Mouse (Mus musculus) CD4-positive, CD25-positive, alpha-beta regulatory T cell (primary cell): ENCODE data around the gene Cyp11a1. TPM values are rescaled to one million over a fixed set of nuclear protein-coding genes. Genes with fewer than 3 reads are reported as not detected.

Experiments used
- polyA plus RNA-seq: library from polyadenylated mRNA; unstranded; fragments of 100-300 nt; shearing (Covaris generic); gene quantifications from one replicate; pipeline ENCODE4 v1.2.1, GENCODE M21; 2017

The Cyp11a1 gene
- not detected for polyA plus RNA-seq

GRCm38 (mm10) chr9:58005753-58006461 lies at the start of gene Cyp11a1:
Cyp11a1 (plus strand) TSS chr9:58006411.

GRCm38 (mm10) chr9:58063531-58063930 lies 57.3 kb downstream of the Cyp11a1 start, which contains the start of gene Stra6:
Stra6 (plus strand) TSS chr9:58063788.

Other genes starting within 250 kb of the Cyp11a1 start
- gene Clk3, start 240.6 kb upstream of the Cyp11a1 start, polyA plus RNA-seq: 163 TPM
- gene Arid3b, start 169.6 kb upstream of the Cyp11a1 start, polyA plus RNA-seq: 51.5 TPM
- gene Ubl7, start 95.4 kb upstream of the Cyp11a1 start, polyA plus RNA-seq: 104 TPM
- 0.43 TPM for gene Sema7a, start 66.3 kb upstream of the Cyp11a1 start, polyA plus RNA-seq
- gene Stra6, start 57.4 kb downstream of the Cyp11a1 start, polyA plus RNA-seq: 9.7 TPM
- gene Ccdc33, start 112.4 kb downstream of the Cyp11a1 start, polyA plus RNA-seq: 0.35 TPM
- gene Islr, start 197.9 kb downstream of the Cyp11a1 start, polyA plus RNA-seq: 1.3 TPM
- 0.12 TPM for gene Islr2, start 197.9 kb downstream of the Cyp11a1 start, polyA plus RNA-seq
- gene Pml, start 243.4 kb downstream of the Cyp11a1 start, polyA plus RNA-seq: 63.6 TPM
- gene Stoml1, start 246.8 kb downstream of the Cyp11a1 start, polyA plus RNA-seq: 32.8 TPM